Mouse (Mus musculus) midbrain, embryonic 15.5 days (tissue): ENCODE data around the gene Fat2. TPM values are rescaled to one million over a fixed set of nuclear protein-coding genes. Genes with fewer than 3 reads are reported as not detected.

Source experiments
- ATAC-seq: fragments of 200-750 bp; cut with Nextera tagmentation; replicated peaks from 2 replicates; pipeline ENCODE4 v1.8.0; 2017; ENCODE audit warnings: moderate TSS enrichment
- H3K27ac ChIP-seq: fragments of 300-500 bp; sonication (generic); 2 replicates; pipeline ENCODE4 v1.5.1; 2015; ENCODE audit warnings: mild to moderate bottlenecking, inconsistent platforms
- H3K27me3 ChIP-seq: fragments of 300-500 bp; sonication (generic); replicated peaks from 2 replicates; pipeline ENCODE4 v1.6.1; 2015; ENCODE audit warnings: inconsistent platforms
- H3K36me3 ChIP-seq: fragments of 300-500 bp; sonication (generic); replicated peaks from 2 replicates; pipeline ENCODE4 v1.6.1; 2015; ENCODE audit warnings: inconsistent platforms
- H3K4me1 ChIP-seq: fragments of 300-500 bp; sonication (generic); 2 replicates; pipeline ENCODE4 v1.6.1; 2015; ENCODE audit warnings: inconsistent platforms
- H3K4me2 ChIP-seq: fragments of 300-500 bp; sonication (generic); 2 replicates; pipeline ENCODE4 v1.6.1; 2015; ENCODE audit warnings: inconsistent platforms, mild to moderate bottlenecking, moderate library complexity
- H3K4me3 ChIP-seq: fragments of 300-500 bp; sonication (generic); 2 replicates; pipeline ENCODE4 v1.5.1; 2015; ENCODE audit warnings: mild to moderate bottlenecking, inconsistent platforms
- H3K9ac ChIP-seq: fragments of 300-500 bp; sonication (generic); 2 replicates; pipeline ENCODE4 v1.6.1; 2015; ENCODE audit warnings: mild to moderate bottlenecking, inconsistent platforms
- H3K9me3 ChIP-seq: fragments of 300-500 bp; sonication (generic); 2 replicates; pipeline ENCODE4 v1.6.1; 2016; ENCODE audit warnings: inconsistent platforms
- WGBS: fragments of 180-500 bp; shearing (Covaris S2); methylation state at CpG from one replicate; pipeline ENCODE4 v1.1.7; 2015; ENCODE audit warnings: mixed read lengths; 5-methylcytosine and 5-hydroxymethylcytosine counted together
- polyA plus RNA-seq: library from polyadenylated mRNA; unstranded; fragments of >200 nt; fragmentation: Nextera tagmentation; extraction: Ambion mirVana; gene quantifications from 2 replicates; pipeline ENCODE4 v1.2.1, GENCODE M21; 2015

The Fat2 gene
- polyA plus RNA-seq, 1 experiment from 2014 or later, result 0.12 TPM

GRCm38 (mm10) chr11:55265647-55266046 is 70.7 kb downstream of the Fat2 start:
- Histone ChIP-seq H3K36me3 (no peaks in the 10 kb centered on the region), H3K9me3 (no peaks in the 10 kb centered on the region), H3K4me3 (no peak overlapping the region), H3K4me2 (no peak overlapping the region), H3K27me3 (no peaks in the 10 kb centered on the region), H3K27ac (no peak overlapping the region), H3K9ac (no peak overlapping the region), H3K4me1 (no peaks in the 10 kb centered on the region)
- ATAC-seq, result no peak
- WGBS, result 45% methylated on average over 2 of the region's 2 CpGs

GRCm38 (mm10) chr11:55264318-55264717 is 72.0 kb downstream of the Fat2 start:
- no peaks in the 10 kb centered on the region for H3K4me1 ChIP-seq
- no peak for ATAC-seq
- no peak overlapping the region for H3K9ac ChIP-seq
- no peak overlapping the region for H3K4me3 ChIP-seq
- no peaks in the 10 kb centered on the region for H3K9me3 ChIP-seq
- H3K36me3 ChIP-seq, result no peaks in the 10 kb centered on the region
- WGBS, result 85% methylated on average over 2 of the region's 2 CpGs
- H3K27me3 ChIP-seq, result no peaks in the 10 kb centered on the region
- H3K27ac ChIP-seq, result no peak overlapping the region
- no peak overlapping the region for H3K4me2 ChIP-seq

GRCm38 (mm10) chr11:55262000-55262399 is 74.4 kb downstream of the Fat2 start:
- Histone ChIP-seq H3K4me2 (no peak overlapping the region), H3K36me3 (no peaks in the 10 kb centered on the region), H3K27me3 (no peaks in the 10 kb centered on the region), H3K27ac (no peak overlapping the region), H3K9me3 (no peaks in the 10 kb centered on the region), H3K9ac (no peak overlapping the region), H3K4me1 (no peaks in the 10 kb centered on the region), H3K4me3 (no peak overlapping the region)
- WGBS, result 73% methylated on average over 5 of the region's 5 CpGs
- ATAC-seq, result no peak

- 95% methylated on average over 4 of the region's 4 CpGs for WGBS
- Histone ChIP-seq H3K4me3 (no peak overlapping the region), H3K9ac (no peak overlapping the region), H3K4me2 (no peak overlapping the region), H3K27me3 (no peaks in the 10 kb centered on the region), H3K36me3 (no peaks in the 10 kb centered on the region), H3K4me1 (no peaks in the 10 kb centered on the region), H3K27ac (no peak overlapping the region), H3K9me3 (no peaks in the 10 kb centered on the region)
- no peak for ATAC-seq
Observed at GRCm38 (mm10) chr11:55261105-55261504, 75.3 kb downstream of the Fat2 start.

- H3K9ac ChIP-seq, result no peak overlapping the region
- ATAC-seq, result no peak
- H3K9me3 ChIP-seq, result no peaks in the 10 kb centered on the region
- H3K4me3 ChIP-seq, result no peak overlapping the region
- H3K27ac ChIP-seq, result no peak overlapping the region
- 88% methylated on average over 9 of the region's 9 CpGs for WGBS
- H3K4me1 ChIP-seq, result no peaks in the 10 kb centered on the region
- H3K36me3 ChIP-seq, result no peaks in the 10 kb centered on the region
- no peak overlapping the region for H3K4me2 ChIP-seq
- no peaks in the 10 kb centered on the region for H3K27me3 ChIP-seq
Observed at GRCm38 (mm10) chr11:55253391-55253790, 83.0 kb downstream of the Fat2 start.

GRCm38 (mm10) chr11:55250527-55250926 is 85.8 kb downstream of the Fat2 start:
- Histone ChIP-seq H3K27me3 (no peaks in the 10 kb centered on the region), H3K9ac (no peak overlapping the region), H3K4me2 (no peak overlapping the region), H3K36me3 (no peaks in the 10 kb centered on the region), H3K9me3 (no peaks in the 10 kb centered on the region), H3K4me3 (no peak overlapping the region), H3K4me1 (no peaks in the 10 kb centered on the region), H3K27ac (no peak overlapping the region)
- WGBS, result 79% methylated on average over 6 of the region's 6 CpGs
- ATAC-seq, result no peak

- WGBS, result 68% methylated on average over 7 of the region's 7 CpGs
- no peaks in the 10 kb centered on the region for H3K4me1 ChIP-seq
- H3K27me3 ChIP-seq, result no peaks in the 10 kb centered on the region
- no peak for ATAC-seq
- no peak overlapping the region for H3K9ac ChIP-seq
- no peaks in the 10 kb centered on the region for H3K9me3 ChIP-seq
- no peak overlapping the region for H3K27ac ChIP-seq
- no peaks in the 10 kb centered on the region for H3K36me3 ChIP-seq
- no peak overlapping the region for H3K4me3 ChIP-seq
- H3K4me2 ChIP-seq, result no peak overlapping the region
Observed at GRCm38 (mm10) chr11:55240556-55240955, 95.8 kb downstream of the Fat2 start.

- H3K9ac ChIP-seq, result no peak overlapping the region
- ATAC-seq, result no peak
- no peak overlapping the region for H3K27ac ChIP-seq
- H3K4me3 ChIP-seq, result no peak overlapping the region
- no peaks in the 10 kb centered on the region for H3K36me3 ChIP-seq
- no peaks in the 10 kb centered on the region for H3K9me3 ChIP-seq
- H3K27me3 ChIP-seq, result no peaks in the 10 kb centered on the region
- WGBS, result 86% methylated on average over 3 of the region's 3 CpGs
- H3K4me1 ChIP-seq, result no peaks in the 10 kb centered on the region
- H3K4me2 ChIP-seq, result no peak overlapping the region
Observed at GRCm38 (mm10) chr11:55239496-55239895, 96.9 kb downstream of the Fat2 start.

- no peak for ATAC-seq
- Histone ChIP-seq H3K9me3 (no peaks in the 10 kb centered on the region), H3K9ac (no peak overlapping the region), H3K27ac (no peak overlapping the region), H3K4me1 (no peaks in the 10 kb centered on the region), H3K27me3 (no peaks in the 10 kb centered on the region), H3K36me3 (no peaks in the 10 kb centered on the region), H3K4me3 (no peak overlapping the region), H3K4me2 (no peak overlapping the region)
- WGBS, result 57% methylated on average over 1 of the region's 1 CpGs
Observed at GRCm38 (mm10) chr11:55236815-55237214, 99.5 kb downstream of the Fat2 start.

GRCm38 (mm10) chr11:55234791-55235190 is 101.6 kb downstream of the Fat2 start:
- no peak overlapping the region for H3K4me3 ChIP-seq
- no peak overlapping the region for H3K27ac ChIP-seq
- ATAC-seq, result no peak
- H3K9ac ChIP-seq, result no peak overlapping the region
- no peaks in the 10 kb centered on the region for H3K27me3 ChIP-seq
- H3K4me2 ChIP-seq, result no peak overlapping the region
- no peaks in the 10 kb centered on the region for H3K9me3 ChIP-seq
- no peaks in the 10 kb centered on the region for H3K4me1 ChIP-seq
- WGBS, result 83% methylated on average over 4 of the region's 4 CpGs
- peaks cover 6% of the 10 kb centered on the region; the same call in 1 of the 2 replicates for H3K36me3 ChIP-seq

- Histone ChIP-seq H3K27ac (no peak overlapping the region), H3K9ac (no peak overlapping the region), H3K4me2 (no peak overlapping the region), H3K36me3 (peaks cover 6% of the 10 kb centered on the region; the same call in 1 of the 2 replicates), H3K27me3 (no peaks in the 10 kb centered on the region), H3K4me1 (no peaks in the 10 kb centered on the region), H3K9me3 (no peaks in the 10 kb centered on the region), H3K4me3 (no peak overlapping the region)
- WGBS, result 90% methylated on average over 7 of the region's 7 CpGs
- ATAC-seq, result no peak
Observed at GRCm38 (mm10) chr11:55234288-55234687, 102.1 kb downstream of the Fat2 start.

GRCm38 (mm10) chr11:55231034-55231433 is 105.3 kb downstream of the Fat2 start:
- Histone ChIP-seq H3K27ac (no peak overlapping the region), H3K4me3 (no peak overlapping the region), H3K36me3 (peaks cover 6% of the 10 kb centered on the region; the same call in 1 of the 2 replicates), H3K9ac (no peak overlapping the region), H3K4me2 (no peak overlapping the region), H3K4me1 (no peaks in the 10 kb centered on the region), H3K27me3 (no peaks in the 10 kb centered on the region), H3K9me3 (no peaks in the 10 kb centered on the region)
- WGBS, result 95% methylated on average over 6 of the region's 6 CpGs
- ATAC-seq, result no peak

- H3K36me3 ChIP-seq, result peaks cover 32% of the 10 kb centered on the region; the same call in 1 of the 2 replicates
Observed at GRCm38 (mm10) chr11:55221306-55221705, 115.1 kb downstream of the Fat2 start.

More at GRCm38 (mm10) chr11:55221306-55221705, 115.1 kb downstream of the Fat2 start:
- no peak for ATAC-seq
- H3K27me3 ChIP-seq, result no peaks in the 10 kb centered on the region
- H3K9me3 ChIP-seq, result no peaks in the 10 kb centered on the region
- 93% methylated on average over 7 of the region's 7 CpGs for WGBS
- H3K4me1 ChIP-seq, result no peaks in the 10 kb centered on the region
- no peak overlapping the region for H3K4me3 ChIP-seq
- H3K4me2 ChIP-seq, result no peak overlapping the region
- H3K9ac ChIP-seq, result no peak overlapping the region
- H3K27ac ChIP-seq, result no peak overlapping the region
